8 mouse cellular contexts compared by ENCODE assay signal in the genomic region with DNA sequence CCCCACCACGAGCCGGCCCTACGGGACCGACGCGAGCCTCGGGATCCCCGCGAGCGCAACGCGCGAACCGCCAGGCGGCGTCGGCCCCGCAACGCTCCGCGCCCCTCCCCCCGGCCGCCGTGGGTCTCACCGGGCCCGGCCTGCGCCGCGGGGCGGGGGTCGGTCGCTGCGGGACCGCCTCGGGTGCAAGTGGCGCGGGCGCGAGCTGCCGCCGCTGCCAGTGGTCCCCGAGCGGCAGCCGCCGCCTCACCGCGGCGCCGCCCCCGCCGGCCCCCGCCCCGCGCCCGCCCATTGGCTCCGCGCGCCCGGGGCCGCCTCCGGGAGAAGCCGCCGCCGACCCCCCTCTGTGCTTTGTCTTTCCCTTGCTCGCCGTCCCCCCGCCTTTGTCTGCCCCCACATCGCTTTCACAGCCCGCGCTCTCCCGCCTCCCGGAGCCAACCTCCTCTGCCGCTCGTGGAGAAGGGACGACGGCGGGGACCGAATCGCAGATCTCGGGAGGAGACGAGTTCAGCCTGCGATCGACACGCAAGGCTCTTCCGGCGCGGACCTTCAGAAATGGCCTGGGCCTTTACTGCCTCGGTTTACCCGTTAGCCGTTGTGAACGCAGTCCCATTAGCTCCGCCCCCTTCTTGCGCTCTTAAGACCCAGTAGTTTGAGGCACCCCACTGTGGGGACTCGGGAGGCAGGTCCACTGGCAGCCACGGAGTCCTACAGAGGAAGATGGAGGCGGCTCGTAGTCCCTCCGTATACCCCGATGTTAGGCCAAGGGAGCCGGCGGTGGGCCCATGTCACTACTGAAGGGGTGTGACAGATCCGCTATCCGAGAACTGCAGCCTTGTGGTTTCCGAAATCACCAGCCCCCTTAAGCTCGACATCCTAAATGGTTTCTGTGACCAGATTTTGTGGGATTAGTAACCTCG. TPM values are rescaled to one million over a fixed set of nuclear protein-coding genes. Genes with fewer than 3 reads are reported as not detected.
DNase-seq lines count a peak whose midpoint lies in the region; ATAC-seq and TF ChIP-seq lines count a peak whose summit lies in the region.

No protein-coding gene starts in this region.

- no peak for TF ChIP-seq POLR2A in bone marrow macrophage, adult 2 months (IDR thresholded peaks at IDR 0.05; ENCODE audit: borderline replicate concordance, low read depth, low read length)

- WGBS in forebrain, embryonic 10.5 days = under 1% methylated on average over 83 of the region's 106 CpGs
- under 1% methylated on average over 85 of the region's 106 CpGs for WGBS in heart, embryonic 16.5 days
- WGBS in liver, embryonic 14.5 days (ENCODE audit: insufficient replicate concordance) = 1% methylated on average over 88 of the region's 106 CpGs
- WGBS in stomach, embryonic 16.5 days = 1% methylated on average over 89 of the region's 106 CpGs

- H3K4me3 ChIP-seq in bone marrow macrophage, adult 2 months (ENCODE audit: insufficient read depth, low read length) = peak overlapping the region; percentile 95
- H3K4me3 ChIP-seq in forebrain, embryonic 10.5 days = peak overlapping the region; percentile 88
- H3K4me3 ChIP-seq in heart, embryonic 16.5 days (ENCODE audit: low read length) = peak overlapping the region; percentile 73
- H3K4me3 ChIP-seq in liver, embryonic 14.5 days (ENCODE audit: insufficient read depth in 1 of 2, low read depth in 2 of 2, low read length in 2 of 2) = peak overlapping the region; percentile 52 to 57
- H3K4me3 ChIP-seq in stomach, embryonic 16.5 days (replicated peaks; ENCODE audit: low read length) = peak overlapping the region; percentile 76

- TF ChIP-seq CTCF in bone marrow macrophage, adult 2 months (IDR thresholded peaks at IDR 0.05; ENCODE audit: low read depth, low read length) = 0 out of 2 replicates have a peak, but pooled peaks have one; percentile 7
- TF ChIP-seq CTCF in liver, embryonic 14.5 days (IDR thresholded peaks at IDR 0.05; ENCODE audit: low read depth) = no peak

- H3K9me3 ChIP-seq in forebrain, embryonic 10.5 days = no peaks in the 10 kb centered on the region
- H3K9me3 ChIP-seq in heart, embryonic 16.5 days (replicated peaks; ENCODE audit: control insufficient read depth, low read length) = no peaks in the 10 kb centered on the region
- no peaks in the 10 kb centered on the region for H3K9me3 ChIP-seq in liver, embryonic 14.5 days (ENCODE audit: control insufficient read depth, low read length)
- no peaks in the 10 kb centered on the region for H3K9me3 ChIP-seq in stomach, embryonic 16.5 days (replicated peaks; ENCODE audit: control insufficient read depth, low read length)

- ATAC-seq in CD4-positive, CD25-positive, alpha-beta regulatory T cell, adult 4 months = peak; percentile 39
- peak; percentile 78 for ATAC-seq in heart, embryonic 16.5 days (replicated peaks; ENCODE audit: extremely low read depth, insufficient read depth, low FRiP score)
- peak; percentile 56 for ATAC-seq in liver, embryonic 14.5 days (ENCODE audit: insufficient read depth)
- peak; percentile 82 for ATAC-seq in stomach, embryonic 16.5 days (ENCODE audit: insufficient read depth, low FRiP score)

- peaks cover 18% of the 10 kb centered on the region for H3K4me1 ChIP-seq in bone marrow macrophage, adult 2 months (ENCODE audit: control insufficient read depth, insufficient read depth, low read length)
- H3K4me1 ChIP-seq in forebrain, embryonic 10.5 days = peaks cover 49% of the 10 kb centered on the region
- peaks cover 16% of the 10 kb centered on the region for H3K4me1 ChIP-seq in heart, embryonic 16.5 days (ENCODE audit: control insufficient read depth, insufficient read depth, low read length)
- peaks cover 0 to 5% of the 10 kb centered on the region in 2 experiments; a peak in 1 of 4 replicates for H3K4me1 ChIP-seq in liver, embryonic 14.5 days (replicated peaks; ENCODE audit: control insufficient read depth in 2 of 2, insufficient read depth in 2 of 2, low read length in 1 of 2)
- H3K4me1 ChIP-seq in stomach, embryonic 16.5 days (ENCODE audit: control insufficient read depth, insufficient read depth, low read length) = peaks cover 20% of the 10 kb centered on the region

- H3K36me3 ChIP-seq in forebrain, embryonic 10.5 days (replicated peaks) = peaks cover 71% of the 10 kb centered on the region
- H3K36me3 ChIP-seq in heart, embryonic 16.5 days (ENCODE audit: control insufficient read depth, insufficient read depth) = peaks cover 16% of the 10 kb centered on the region
- no peaks in the 10 kb centered on the region for H3K36me3 ChIP-seq in liver, embryonic 14.5 days (replicated peaks; ENCODE audit: control insufficient read depth, insufficient read depth, low read depth)
- 0 out of 2 replicates have a peak, but pooled peaks cover 4% of the 10 kb centered on the region for H3K36me3 ChIP-seq in stomach, embryonic 16.5 days (ENCODE audit: control insufficient read depth, insufficient read depth, low read length)

- TF ChIP-seq EP300 in liver, embryonic 14.5 days (IDR thresholded peaks at IDR 0.05; ENCODE audit: low read depth) = no peak

- peak overlapping the region; percentile 89 for H3K4me2 ChIP-seq in heart, embryonic 16.5 days (ENCODE audit: low read depth, low read length)
- H3K4me2 ChIP-seq in liver, embryonic 14.5 days (ENCODE audit: low read depth) = peak overlapping the region; percentile 92
- H3K4me2 ChIP-seq in stomach, embryonic 16.5 days (ENCODE audit: low read depth, low read length) = peak overlapping the region; percentile 92

- DNase-seq in forebrain, embryonic 10.5 days (ENCODE audit: extremely low spot score, low spot score) = peak; percentile 84
- DNase-seq in kidney, postnatal 14 days = peak; percentile 87
- no peak for DNase-seq in liver, embryonic 14.5 days (ENCODE audit: low read depth in 3 of 3, low spot score in 3 of 3)
- DNase-seq in neural tube, embryonic 10.5 days (ENCODE audit: extremely low spot score, low spot score) = peak; percentile 86

- H3K9ac ChIP-seq in heart, embryonic 16.5 days (ENCODE audit: low read length) = peak overlapping the region; percentile 92
- H3K9ac ChIP-seq in liver, embryonic 14.5 days (replicated peaks) = peak overlapping the region; percentile 62
- H3K9ac ChIP-seq in stomach, embryonic 16.5 days (ENCODE audit: low read length) = peak overlapping the region; percentile 95

- peak overlapping the region; percentile 91 for H3K27ac ChIP-seq in bone marrow macrophage, adult 2 months (ENCODE audit: insufficient read depth, low read depth, low read length)
- H3K27ac ChIP-seq in forebrain, embryonic 10.5 days = peak overlapping the region; percentile 99
- H3K27ac ChIP-seq in heart, embryonic 16.5 days (ENCODE audit: low read length) = peak overlapping the region; percentile 92
- H3K27ac ChIP-seq in liver, embryonic 14.5 days = peak overlapping the region; percentile 41
- peak overlapping the region; percentile 89 for H3K27ac ChIP-seq in stomach, embryonic 16.5 days (ENCODE audit: low read length)

- no peaks in the 10 kb centered on the region for H3K27me3 ChIP-seq in forebrain, embryonic 10.5 days (ENCODE audit: poor library complexity, severe bottlenecking)
- no peaks in the 10 kb centered on the region for H3K27me3 ChIP-seq in heart, embryonic 16.5 days (ENCODE audit: control insufficient read depth, insufficient read depth, low read length)
- no peaks in the 10 kb centered on the region; the same call in 1 of the 2 replicates for H3K27me3 ChIP-seq in liver, embryonic 14.5 days (ENCODE audit: control insufficient read depth, insufficient read depth, low read length)
- H3K27me3 ChIP-seq in stomach, embryonic 16.5 days (ENCODE audit: control insufficient read depth, insufficient read depth, low read length) = no peaks in the 10 kb centered on the region

RNA-seq across cellular contexts. Expression of gene Gm10840, which starts 0.5 kb away (rescaled TPM):
- polyA plus RNA-seq in CD4-positive, CD25-positive, alpha-beta regulatory T cell, adult 4 months (2017; shearing (Covaris generic)) = not detected
- not detected in 2 replicates for polyA plus RNA-seq in bone marrow macrophage, adult 2 months (2012; ENCODE audit: insufficient read depth, insufficient read length, missing spikeins)
- polyA plus RNA-seq in forebrain, embryonic 10.5 days (2016; fragmentation: Nextera tagmentation; extraction: Ambion mirVana) = 0.82 TPM in 1 of 2 replicates, not detected in the other
- polyA plus RNA-seq in heart, embryonic 16.5 days (2015; fragmentation: Nextera tagmentation; extraction: Ambion mirVana) = not detected in 2 replicates
- not detected in 2 replicates for polyA plus RNA-seq in liver, embryonic 14.5 days (2012; rRNA removed)
- polyA plus RNA-seq in liver, embryonic 14.5 days (2014; fragmentation: Nextera tagmentation; extraction: Ambion mirVana) = not detected in 2 replicates
- polyA plus RNA-seq in stomach, embryonic 16.5 days (2015; fragmentation: Nextera tagmentation; extraction: Ambion mirVana) = not detected in 2 replicates

RNA-seq across cellular contexts. Expression of gene Limd2, which starts 0.5 kb away (rescaled TPM):
- 100 to 1,000 TPM; 597 to 715 TPM for polyA plus RNA-seq in CD4-positive, CD25-positive, alpha-beta regulatory T cell, adult 4 months (2017; shearing (Covaris generic))
- polyA plus RNA-seq in bone marrow macrophage, adult 2 months (2012; ENCODE audit: insufficient read depth, insufficient read length, missing spikeins) = 263 and 272 TPM in 2 replicates
- 364 and 375 TPM in 2 replicates for polyA plus RNA-seq in forebrain, embryonic 10.5 days (2016; fragmentation: Nextera tagmentation; extraction: Ambion mirVana)
- polyA plus RNA-seq in heart, embryonic 16.5 days (2015; fragmentation: Nextera tagmentation; extraction: Ambion mirVana) = 95.5 and 107 TPM in 2 replicates
- 17.3 and 26.7 TPM in 2 replicates for polyA plus RNA-seq in liver, embryonic 14.5 days (2012; rRNA removed)
- polyA plus RNA-seq in liver, embryonic 14.5 days (2014; fragmentation: Nextera tagmentation; extraction: Ambion mirVana) = 57.8 and 59.4 TPM in 2 replicates
- polyA plus RNA-seq in stomach, embryonic 16.5 days (2015; fragmentation: Nextera tagmentation; extraction: Ambion mirVana) = 95.6 and 111 TPM in 2 replicates

RNA-seq across cellular contexts. Expression of gene Strada, which starts 41.8 kb away (rescaled TPM):
- 10 to 100 TPM; 34.5 to 40.0 TPM for polyA plus RNA-seq in CD4-positive, CD25-positive, alpha-beta regulatory T cell, adult 4 months (2017; shearing (Covaris generic))
- polyA plus RNA-seq in bone marrow macrophage, adult 2 months (2012; ENCODE audit: insufficient read depth, insufficient read length, missing spikeins) = 23.8 and 25.4 TPM in 2 replicates
- 41.4 and 41.9 TPM in 2 replicates for polyA plus RNA-seq in forebrain, embryonic 10.5 days (2016; fragmentation: Nextera tagmentation; extraction: Ambion mirVana)
- 17.5 and 21.9 TPM in 2 replicates for polyA plus RNA-seq in heart, embryonic 16.5 days (2015; fragmentation: Nextera tagmentation; extraction: Ambion mirVana)
- 9.1 and 9.4 TPM in 2 replicates for polyA plus RNA-seq in liver, embryonic 14.5 days (2012; rRNA removed)
- polyA plus RNA-seq in liver, embryonic 14.5 days (2014; fragmentation: Nextera tagmentation; extraction: Ambion mirVana) = 6.9 and 8.8 TPM in 2 replicates
- polyA plus RNA-seq in stomach, embryonic 16.5 days (2015; fragmentation: Nextera tagmentation; extraction: Ambion mirVana) = 18.8 and 19.6 TPM in 2 replicates

RNA-seq across cellular contexts. Expression of gene Ccdc47, which starts 56.0 kb away (rescaled TPM):
- 10 to 100 TPM; 92.6 to 96.6 TPM for polyA plus RNA-seq in CD4-positive, CD25-positive, alpha-beta regulatory T cell, adult 4 months (2017; shearing (Covaris generic))
- 97.3 and 99.5 TPM in 2 replicates for polyA plus RNA-seq in bone marrow macrophage, adult 2 months (2012; ENCODE audit: insufficient read depth, insufficient read length, missing spikeins)
- 77.3 and 77.4 TPM in 2 replicates for polyA plus RNA-seq in forebrain, embryonic 10.5 days (2016; fragmentation: Nextera tagmentation; extraction: Ambion mirVana)
- 101 and 110 TPM in 2 replicates for polyA plus RNA-seq in heart, embryonic 16.5 days (2015; fragmentation: Nextera tagmentation; extraction: Ambion mirVana)
- 11.6 and 19.0 TPM in 2 replicates for polyA plus RNA-seq in liver, embryonic 14.5 days (2012; rRNA removed)
- polyA plus RNA-seq in liver, embryonic 14.5 days (2014; fragmentation: Nextera tagmentation; extraction: Ambion mirVana) = 27.5 and 29.2 TPM in 2 replicates
- 100 and 112 TPM in 2 replicates for polyA plus RNA-seq in stomach, embryonic 16.5 days (2015; fragmentation: Nextera tagmentation; extraction: Ambion mirVana)

RNA-seq across cellular contexts. Expression of gene Ddx42, which starts 56.5 kb away (rescaled TPM):
- polyA plus RNA-seq in CD4-positive, CD25-positive, alpha-beta regulatory T cell, adult 4 months (2017; shearing (Covaris generic)) = 100 to 1,000 TPM in 1 of 2 experiments, 10 to 100 TPM in 1; 84.7 to 135 TPM
- polyA plus RNA-seq in bone marrow macrophage, adult 2 months (2012; ENCODE audit: insufficient read depth, insufficient read length, missing spikeins) = 42.8 and 46.3 TPM in 2 replicates
- polyA plus RNA-seq in forebrain, embryonic 10.5 days (2016; fragmentation: Nextera tagmentation; extraction: Ambion mirVana) = 105 and 109 TPM in 2 replicates
- 46.5 and 47.2 TPM in 2 replicates for polyA plus RNA-seq in heart, embryonic 16.5 days (2015; fragmentation: Nextera tagmentation; extraction: Ambion mirVana)
- polyA plus RNA-seq in liver, embryonic 14.5 days (2012; rRNA removed) = 7.8 and 13.5 TPM in 2 replicates
- 20.7 and 22.8 TPM in 2 replicates for polyA plus RNA-seq in liver, embryonic 14.5 days (2014; fragmentation: Nextera tagmentation; extraction: Ambion mirVana)
- polyA plus RNA-seq in stomach, embryonic 16.5 days (2015; fragmentation: Nextera tagmentation; extraction: Ambion mirVana) = 69.6 and 70.0 TPM in 2 replicates

Comparison
In these comparisons a context has a peak if more than half of its experiments do, and no peak if none do; other contexts are left out.
1. H3K27ac ChIP-seq: peak in every context shown above with its lines; median percentile 99 in forebrain, embryonic 10.5 days; 92 in heart, embryonic 16.5 days; 91 in bone marrow macrophage, adult 2 months; 89 in stomach, embryonic 16.5 days; 41 in liver, embryonic 14.5 days.
2. DNase-seq: peak in forebrain, embryonic 10.5 days (single experiment), kidney, postnatal 14 days (single experiment) and neural tube, embryonic 10.5 days (single experiment); none in liver, embryonic 14.5 days (0 of 3).
3. Peak in every context shown above with its lines, with median percentiles within 50 percentile points of each other: ATAC-seq, H3K4me3 ChIP-seq, H3K4me2 ChIP-seq and H3K9ac ChIP-seq.